Mouse (Mus musculus) midbrain, postnatal 0 days (tissue): Measurements from ENCODE around the gene Rab30. TPM values are rescaled to one million over a fixed set of nuclear protein-coding genes. Genes with fewer than 3 reads are reported as not detected.

Experiments
- ATAC-seq: fragments of 200-750 bp; cut with Nextera tagmentation; 2 replicates; pipeline ENCODE4 v1.8.0; 2017; ENCODE audit warnings: moderate number of reproducible peaks, mild to moderate bottlenecking, moderate TSS enrichment, moderate library complexity; ENCODE audit not compliant: low FRiP score
- DNase-seq: peaks from one replicate; pipeline ENCODE4 v3.0.0-alpha.2; 2015; ENCODE audit warnings: low spot score
- H3K27ac ChIP-seq: fragments of 300-500 bp; sonication (generic); 2 replicates; pipeline ENCODE4 v1.5.1; 2014; ENCODE audit warnings: low read depth, mild to moderate bottlenecking, low read length, mixed read lengths
- H3K27me3 ChIP-seq: fragments of 300-500 bp; sonication (generic); 2 replicates; pipeline ENCODE4 v1.6.1; 2014; ENCODE audit warnings: low read length, control low read depth, mixed read lengths; ENCODE audit not compliant: insufficient read depth
- H3K36me3 ChIP-seq: fragments of 300-500 bp; sonication (generic); 2 replicates; pipeline ENCODE4 v1.6.1; 2014; ENCODE audit warnings: low read length, control low read depth, mixed read lengths; ENCODE audit not compliant: insufficient read depth
- H3K4me1 ChIP-seq: fragments of 300-500 bp; sonication (generic); 2 replicates; pipeline ENCODE4 v1.6.1; 2014; ENCODE audit warnings: mild to moderate bottlenecking, control low read depth, antibody characterized with exemption, low read length, mixed read lengths; ENCODE audit not compliant: insufficient read depth
- H3K4me2 ChIP-seq: fragments of 300-500 bp; sonication (generic); 2 replicates; pipeline ENCODE4 v1.6.1; 2014; ENCODE audit warnings: low read depth, mild to moderate bottlenecking, low read length, mixed read lengths; ENCODE audit not compliant: poor library complexity, severe bottlenecking
- H3K4me3 ChIP-seq: fragments of 300-500 bp; sonication (generic); 2 replicates; pipeline ENCODE4 v1.5.1; 2014; ENCODE audit warnings: low read depth, mild to moderate bottlenecking, low read length, moderate library complexity
- H3K9ac ChIP-seq: fragments of 300-500 bp; sonication (generic); replicated peaks from 2 replicates; pipeline ENCODE4 v1.6.1; 2014; ENCODE audit warnings: mild to moderate bottlenecking, low read length, moderate library complexity, mixed read lengths; ENCODE audit not compliant: poor library complexity, severe bottlenecking
- H3K9me3 ChIP-seq: fragments of 300-500 bp; sonication (generic); 2 replicates; pipeline ENCODE4 v1.6.1; 2016; ENCODE audit warnings: low read length, control low read depth
- CTCF ChIP-seq: IDR thresholded peaks from 2 replicates; pipeline ENCODE4 v1.5.1; 2016; ENCODE audit warnings: antibody characterized with exemption, mild to moderate bottlenecking
- WGBS: fragments of 180-500 bp; shearing (Covaris S2); extraction: QIAGEN DNeasy Blood & Tissue Kit; methylation state at CpG from one replicate; pipeline ENCODE4 v1.1.7; 2014; 5-methylcytosine and 5-hydroxymethylcytosine counted together
- polyA plus RNA-seq: library from polyadenylated mRNA; unstranded; fragments of >200 nt; fragmentation: Nextera tagmentation; extraction: Ambion mirVana; gene quantifications from 2 replicates; pipeline ENCODE4 v1.2.1, GENCODE M21; 2015
- total RNA-seq: library from RNA; depleted of rRNA; stranded (reverse); fragments of >200 nt; gene quantifications from 2 replicates; pipeline ENCODE4 v1.2.3, GENCODE M21; 2014

The Rab30 gene
- total and polyA plus RNA-seq, 2 experiments from 2014 or later: 18.5 to 37.2 TPM

GRCm38 (mm10) chr7:92817242-92817641 is 75.8 kb downstream of the Rab30 start:
- H3K27me3 ChIP-seq: no peaks in the 10 kb centered on the region
- 89% methylated on average over 2 of the region's 2 CpGs for WGBS
- no peak overlapping the region for H3K4me2 ChIP-seq
- no peaks in the 10 kb centered on the region for H3K4me1 ChIP-seq
- no peaks in the 10 kb centered on the region for H3K9me3 ChIP-seq
- TF ChIP-seq CTCF: no peak
- H3K9ac ChIP-seq: no peak overlapping the region
- H3K27ac ChIP-seq: no peak overlapping the region
- DNase-seq (no peak), ATAC-seq (no peak)
- H3K4me3 ChIP-seq: no peak overlapping the region
- H3K36me3 ChIP-seq: no peaks in the 10 kb centered on the region

GRCm38 (mm10) chr7:92817886-92818285 is 76.5 kb downstream of the Rab30 start:
- H3K9ac ChIP-seq: no peak overlapping the region
- H3K36me3 ChIP-seq: no peaks in the 10 kb centered on the region
- no peak overlapping the region for H3K27ac ChIP-seq
- DNase-seq (no peak), ATAC-seq (no peak)
- WGBS: 92% methylated on average over 9 of the region's 9 CpGs
- no peak overlapping the region for H3K4me3 ChIP-seq
- no peak overlapping the region for H3K4me2 ChIP-seq
- no peak for TF ChIP-seq CTCF
- H3K27me3 ChIP-seq: no peaks in the 10 kb centered on the region
- no peaks in the 10 kb centered on the region for H3K4me1 ChIP-seq
- no peaks in the 10 kb centered on the region for H3K9me3 ChIP-seq

- ATAC-seq (no peak), DNase-seq (no peak)
- no peaks in the 10 kb centered on the region for H3K9me3 ChIP-seq
- no peaks in the 10 kb centered on the region for H3K36me3 ChIP-seq
- no peak overlapping the region for H3K9ac ChIP-seq
- TF ChIP-seq CTCF: no peak
- no peak overlapping the region for H3K4me3 ChIP-seq
- H3K4me1 ChIP-seq: no peaks in the 10 kb centered on the region
- 87% methylated on average over 11 of the region's 11 CpGs for WGBS
- H3K27me3 ChIP-seq: no peaks in the 10 kb centered on the region
- H3K27ac ChIP-seq: no peak overlapping the region
- H3K4me2 ChIP-seq: no peak overlapping the region
These were observed 78.3 kb downstream of the Rab30 start for GRCm38 (mm10) chr7:92819656-92820055.

- no peak for TF ChIP-seq CTCF
- H3K9me3 ChIP-seq: no peaks in the 10 kb centered on the region
- no peaks in the 10 kb centered on the region for H3K4me1 ChIP-seq
- 95% methylated on average over 1 of the region's 1 CpGs for WGBS
- no peaks in the 10 kb centered on the region for H3K27me3 ChIP-seq
- no peak overlapping the region for H3K4me3 ChIP-seq
- H3K36me3 ChIP-seq: no peaks in the 10 kb centered on the region
- ATAC-seq (no peak), DNase-seq (no peak)
- H3K4me2 ChIP-seq: no peak overlapping the region
- H3K9ac ChIP-seq: no peak overlapping the region
- no peak overlapping the region for H3K27ac ChIP-seq
These were observed 79.0 kb downstream of the Rab30 start for GRCm38 (mm10) chr7:92820410-92820809.

- Histone ChIP-seq H3K4me1 (no peaks in the 10 kb centered on the region), H3K9ac (no peak overlapping the region), H3K4me3 (no peak overlapping the region), H3K27ac (no peak overlapping the region), H3K4me2 (no peak overlapping the region), H3K36me3 (no peaks in the 10 kb centered on the region), H3K9me3 (no peaks in the 10 kb centered on the region), H3K27me3 (no peaks in the 10 kb centered on the region)
- DNase-seq (no peak), ATAC-seq (no peak)
- 73% methylated on average over 7 of the region's 7 CpGs for WGBS
- no peak for TF ChIP-seq CTCF
These were observed 79.6 kb downstream of the Rab30 start for GRCm38 (mm10) chr7:92820941-92821465.

- TF ChIP-seq CTCF: no peak
These were observed 80.5 kb downstream of the Rab30 start for GRCm38 (mm10) chr7:92821871-92822270.

More at GRCm38 (mm10) chr7:92821871-92822270, 80.5 kb downstream of the Rab30 start:
- H3K27ac ChIP-seq: no peak overlapping the region
- no peaks in the 10 kb centered on the region for H3K36me3 ChIP-seq
- H3K9me3 ChIP-seq: no peaks in the 10 kb centered on the region
- H3K9ac ChIP-seq: no peak overlapping the region
- no peak overlapping the region for H3K4me3 ChIP-seq
- ATAC-seq: no peak
- no peaks in the 10 kb centered on the region for H3K4me1 ChIP-seq
- DNase-seq: no peak
- no peak overlapping the region for H3K4me2 ChIP-seq
- WGBS: 53% methylated on average over 4 of the region's 4 CpGs
- no peaks in the 10 kb centered on the region for H3K27me3 ChIP-seq
